Mouse (Mus musculus): ENCODE results near the gene Mettl18.
A peak's percentile ranks its signal among the peaks of the same experiment; 100 is the strongest.
"Not testable (repeated sequence)": the region's sequence is repeated elsewhere in the genome, so short reads cannot be mapped to it uniquely, and the experiment has no call there.

Mettl18 gene

DNA sequence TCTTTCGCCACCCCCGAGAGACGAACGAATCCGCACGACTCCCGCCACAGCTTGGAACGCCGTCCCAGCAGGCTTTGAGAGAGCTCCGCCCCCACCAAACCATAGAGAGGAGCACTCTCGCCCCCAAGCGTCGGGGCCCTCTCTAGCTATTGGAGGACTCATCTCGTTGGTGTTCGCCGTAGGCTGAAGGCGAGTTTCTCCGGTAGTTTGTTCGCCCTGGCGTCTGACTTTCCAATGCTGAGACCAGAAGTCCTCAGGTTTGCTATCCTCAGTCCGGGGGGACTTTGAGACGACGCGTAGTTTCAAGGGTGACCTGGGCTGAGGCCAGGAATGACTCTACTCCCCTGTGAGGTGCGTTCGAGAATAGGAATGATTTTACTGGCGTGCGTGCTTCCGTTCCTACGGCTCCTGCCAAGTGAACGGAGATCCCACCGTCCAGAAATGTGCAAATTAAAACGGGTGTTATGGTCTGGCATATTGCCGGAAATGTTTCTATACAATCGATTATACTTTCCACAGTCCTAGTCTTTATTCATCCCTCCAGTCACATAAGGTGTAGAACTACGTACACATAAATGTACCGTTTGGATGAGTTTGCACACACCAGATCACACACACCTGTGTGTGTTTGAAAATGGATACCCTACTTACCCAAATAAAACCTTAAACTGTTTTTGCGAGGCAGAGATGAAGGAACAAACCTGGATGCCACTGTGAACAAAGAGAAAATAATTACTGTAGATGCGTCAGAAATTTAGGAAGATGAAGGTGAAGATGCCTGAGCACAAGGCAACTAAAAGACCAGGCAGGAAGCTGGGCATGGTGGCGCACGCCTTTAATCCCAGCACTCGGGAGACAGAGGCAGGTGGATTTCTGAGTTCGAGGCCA, at the start of gene Mettl18, which contains the start of gene BC055324:
Gene Mettl18, plus strand, starts transcription at position 169 of the 888 bp plus-strand sequence.
Gene BC055324, minus strand, starts transcription at position 76 of the 888 bp plus-strand sequence.
- peak; percentile 90 to 91 for DNase-seq (ENCODE audit: low spot score in 2 of 2)

DNA sequence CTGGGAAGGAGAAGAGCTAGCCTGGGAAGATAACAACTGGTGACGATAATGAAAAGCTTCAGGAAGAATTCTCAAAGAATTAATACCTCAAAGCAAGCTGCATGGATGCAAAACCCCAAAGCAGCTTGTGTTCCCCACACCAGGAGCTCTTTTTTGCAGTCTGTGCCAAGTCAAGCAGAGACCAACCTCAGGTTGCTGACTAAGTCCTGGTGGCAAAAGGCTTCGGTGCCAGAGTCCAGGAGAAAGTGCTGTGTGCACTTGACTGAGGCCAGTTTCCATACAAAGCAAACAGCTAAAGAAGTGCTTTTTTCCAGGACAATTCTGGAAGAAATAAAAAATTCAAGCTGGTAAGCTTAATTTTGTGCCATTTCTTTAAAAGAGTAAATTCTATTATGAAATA, 41.3 kb upstream of the Mettl18 start:
- no peak for DNase-seq (ENCODE audit: low spot score in 2 of 2)

DNA sequence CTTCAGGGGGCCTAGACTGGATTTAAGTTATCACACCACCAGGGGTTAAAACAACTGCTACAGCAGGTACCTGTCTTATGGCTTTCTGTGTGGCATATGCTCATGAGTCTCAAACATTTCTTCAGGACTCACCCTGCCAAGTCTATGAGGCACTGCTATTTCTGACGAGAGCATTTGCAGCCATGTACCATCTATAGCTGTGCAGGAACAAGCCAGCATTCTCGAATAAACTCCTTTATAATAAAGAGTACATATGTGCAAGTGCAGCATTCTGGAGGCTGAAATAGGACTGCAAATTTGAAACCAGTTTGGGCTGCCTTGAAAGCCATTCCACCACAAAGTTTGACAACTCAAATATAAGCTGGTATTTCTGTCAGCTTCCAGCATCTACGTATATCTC, 36.7 kb upstream of the Mettl18 start:
- DNase-seq (ENCODE audit: low spot score in 2 of 2): no peak

DNA sequence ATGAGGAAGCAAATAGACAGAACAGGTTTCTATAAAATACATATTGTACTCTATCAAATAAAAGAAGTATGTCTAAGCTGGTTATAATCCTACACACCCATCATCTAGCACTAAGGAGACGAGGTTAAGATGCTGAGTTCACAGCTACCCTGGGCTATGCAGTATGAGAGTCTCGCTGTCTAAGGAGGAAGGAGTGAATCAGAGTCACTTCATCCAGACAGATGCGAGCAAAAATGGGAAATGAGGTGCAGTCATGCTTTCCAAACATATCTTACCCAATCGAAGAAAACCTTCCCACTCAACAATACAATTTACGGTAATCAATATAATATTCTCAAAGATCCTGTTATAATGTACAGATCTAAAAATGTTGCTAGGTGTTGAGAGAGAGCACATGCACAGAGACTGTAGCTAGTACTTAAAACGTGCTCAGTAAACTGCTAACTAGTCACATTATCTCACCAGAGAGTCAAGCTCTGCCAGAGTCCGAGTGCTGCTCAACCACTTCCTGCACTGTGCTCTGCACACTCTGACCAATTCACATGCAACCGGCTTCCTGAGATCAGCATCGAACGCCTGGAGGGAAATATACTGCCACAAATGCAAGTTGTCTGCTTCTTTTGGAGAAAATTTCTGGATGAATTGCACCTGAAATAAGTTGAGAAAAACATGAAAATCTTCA, 30.5 kb upstream of the Mettl18 start:
- DNase-seq (ENCODE audit: low spot score in 2 of 2): peak; percentile 18 to 25

DNA sequence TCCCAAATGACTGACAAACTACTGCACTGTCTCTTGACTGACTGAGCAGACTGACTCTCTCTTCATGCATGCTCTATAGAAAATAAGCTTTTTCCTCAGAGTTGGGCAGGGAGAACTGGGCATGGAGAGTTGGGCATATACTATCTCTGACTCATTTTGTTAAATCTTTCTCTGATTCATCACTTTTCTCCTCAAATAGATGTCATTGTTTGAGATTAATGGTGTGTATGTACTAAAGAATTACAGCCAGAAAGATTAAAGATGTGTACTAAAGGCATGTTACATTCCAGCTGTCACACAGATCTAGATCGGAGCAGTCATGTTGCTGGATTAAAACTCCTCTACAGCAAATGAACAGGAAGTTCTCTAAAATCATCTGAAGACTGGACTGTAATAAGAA, 20.2 kb upstream of the Mettl18 start:
- DNase-seq (ENCODE audit: low spot score in 2 of 2): no peak

- DNase-seq (ENCODE audit: low spot score in 2 of 2): no peak
Measured at GRCm38 (mm10) chr1:163975088-163975487, 19.6 kb upstream of the Mettl18 start.

GRCm38 (mm10) chr1:163976515-163976914, 18.2 kb upstream of the Mettl18 start:
- no peak for DNase-seq (ENCODE audit: low spot score in 2 of 2)

DNA sequence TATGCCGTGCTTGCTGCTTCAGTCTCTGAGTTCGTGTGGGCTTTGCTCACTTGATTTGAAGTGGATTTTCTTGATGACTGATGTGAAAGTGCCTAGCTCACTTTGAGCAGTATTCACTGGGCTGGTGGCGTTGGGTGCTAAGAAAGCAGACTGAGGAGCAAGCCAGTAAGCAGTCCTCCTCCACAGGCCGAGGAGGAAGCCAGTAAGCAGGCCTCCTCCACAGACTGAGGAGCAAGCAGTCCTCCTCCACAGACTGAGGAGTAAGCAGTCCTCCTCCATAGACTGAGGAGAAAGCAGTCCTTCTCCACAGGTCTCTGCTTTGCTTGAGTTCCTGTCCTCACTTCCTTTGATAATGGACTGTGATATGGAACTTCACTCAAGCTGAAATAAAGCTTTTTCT, 2.3 kb upstream of the Mettl18 start:
- DNase-seq (ENCODE audit: low spot score in 2 of 2): no peak

- no peak for DNase-seq (ENCODE audit: low spot score in 2 of 2)
Measured at GRCm38 (mm10) chr1:163994173-163994720, 442 bp upstream of the Mettl18 start.

- DNase-seq (ENCODE audit: low spot score in 2 of 2): no peak
Measured at GRCm38 (mm10) chr1:163995609-163995913, 872 bp downstream of the Mettl18 start.

DNA sequence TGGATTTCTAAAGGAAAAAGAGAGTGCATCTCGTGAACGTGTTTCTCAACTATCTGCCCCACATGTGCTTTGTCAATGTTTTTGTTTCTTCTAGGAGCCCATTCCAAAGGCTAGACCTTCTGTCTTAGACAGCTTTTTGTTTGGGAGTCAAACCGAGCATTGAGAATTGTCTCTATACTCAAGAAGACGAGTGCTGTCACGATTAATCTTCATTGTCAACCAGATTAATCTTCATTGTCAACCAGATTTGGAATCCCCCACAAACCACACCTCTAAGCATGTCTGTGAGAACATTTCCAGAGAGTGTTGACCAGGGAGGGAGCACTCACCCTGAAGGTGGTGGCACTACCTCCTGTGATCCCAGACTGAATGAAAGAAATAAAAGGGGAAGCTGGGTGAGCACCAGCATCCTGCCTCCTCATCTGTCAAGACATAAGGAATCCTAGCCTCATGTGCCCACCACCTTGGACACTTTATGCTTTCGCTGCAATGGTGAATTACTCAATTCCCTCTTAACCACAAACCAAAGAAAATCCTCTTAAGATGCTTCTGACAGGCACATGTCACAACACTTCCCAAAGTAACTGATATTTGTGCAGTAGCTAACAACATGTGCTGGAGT, 7.3 kb downstream of the Mettl18 start:
- DNase-seq (ENCODE audit: low spot score in 2 of 2): no peak

GRCm38 (mm10) chr1:164004311-164004710, 9.6 kb downstream of the Mettl18 start:
- DNase-seq (ENCODE audit: low spot score in 2 of 2): no peak

DNA sequence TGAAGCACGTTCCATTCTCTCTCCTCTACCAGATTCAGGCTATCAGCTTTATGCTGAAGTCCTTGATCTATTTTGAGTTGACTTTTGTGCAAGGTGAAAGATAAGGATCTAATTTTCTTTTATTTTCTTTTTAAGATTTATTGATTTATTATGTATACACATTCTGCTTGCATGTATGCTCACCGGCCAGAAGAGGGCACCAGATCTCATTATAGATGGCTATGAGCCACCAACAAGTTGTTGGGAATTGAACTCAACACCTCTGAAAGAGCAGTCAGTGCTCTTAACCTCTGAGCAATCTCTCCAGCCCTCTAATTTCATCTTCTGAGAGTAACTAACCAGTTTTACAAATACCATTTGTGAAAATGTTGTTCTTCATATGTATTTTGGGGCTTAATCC, 14.5 kb downstream of the Mettl18 start:
- peak; percentile 27 to 59 for DNase-seq (ENCODE audit: low spot score in 2 of 2)

DNA sequence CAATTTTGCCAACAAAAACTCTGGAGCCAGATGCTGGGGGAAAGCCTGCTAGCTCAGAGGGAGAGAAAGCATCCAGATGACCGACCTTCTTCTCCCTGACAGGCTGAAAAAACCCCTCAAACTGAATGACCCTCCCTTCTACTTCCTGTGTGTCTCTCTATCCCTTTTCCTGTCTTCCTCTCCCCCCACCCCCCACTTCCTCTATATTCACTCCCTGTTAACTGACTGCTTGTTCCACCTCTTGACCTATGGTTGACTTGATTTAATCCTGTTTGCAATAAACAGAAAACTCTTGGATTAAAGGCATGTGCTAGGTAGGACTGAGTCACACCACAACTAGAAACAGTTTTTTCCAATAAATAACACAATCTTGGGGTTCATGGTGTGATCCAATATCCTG, 19.9 kb downstream of the Mettl18 start:
- no peak for DNase-seq (ENCODE audit: low spot score in 2 of 2)

DNA sequence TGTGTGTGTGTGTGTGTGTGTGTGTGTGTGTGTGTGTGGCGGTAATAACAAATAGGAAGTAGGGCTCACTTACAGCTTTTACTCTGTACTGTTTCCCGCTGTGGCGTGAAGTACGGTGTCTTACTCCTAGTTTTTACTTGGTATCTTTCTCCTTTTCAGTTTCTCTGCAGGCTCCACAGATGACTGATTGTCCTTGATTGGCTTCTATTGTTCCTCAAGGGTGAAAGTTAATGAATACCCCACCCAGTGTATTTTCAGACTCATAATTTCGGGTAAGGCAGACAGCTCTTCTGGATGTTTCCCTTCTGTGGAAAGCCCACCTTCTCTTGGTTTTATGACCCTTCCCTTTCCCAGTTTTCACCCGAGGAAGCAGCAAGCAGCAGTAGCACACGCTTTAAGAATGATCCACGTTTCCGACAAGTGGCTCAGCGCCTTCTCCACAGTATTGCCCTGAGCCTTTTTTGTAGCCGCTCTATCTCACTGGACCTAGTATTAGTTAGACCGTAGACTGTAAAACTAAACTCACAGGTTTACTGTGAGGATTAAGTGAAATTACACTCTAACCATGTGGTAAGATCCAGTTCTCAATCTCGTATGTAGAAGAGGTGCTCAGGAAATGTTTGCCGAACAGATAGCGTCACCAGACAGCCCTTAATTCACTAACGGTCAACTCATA, 23.7 kb downstream of the Mettl18 start:
- no peak for DNase-seq (ENCODE audit: low spot score in 2 of 2)

DNA sequence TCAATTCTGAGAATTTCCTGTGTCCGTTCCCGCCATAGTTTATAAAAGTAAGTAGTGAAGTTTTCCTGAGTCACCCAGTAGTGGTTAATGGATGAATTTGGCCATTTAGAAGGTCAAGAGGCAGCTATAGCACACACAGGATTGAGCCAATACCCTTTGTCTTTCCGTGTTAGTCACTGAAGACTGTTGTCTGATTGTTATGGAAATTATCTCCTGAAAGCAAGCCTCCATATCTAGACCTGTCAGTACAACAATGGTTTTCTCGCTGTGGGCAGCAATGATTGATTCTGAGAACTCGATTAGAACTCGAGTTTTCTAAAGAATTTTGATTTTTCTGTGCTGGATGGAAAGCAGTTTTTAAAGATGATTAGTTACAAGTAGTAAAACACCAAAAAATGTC, 25.1 kb downstream of the Mettl18 start:
- no peak for DNase-seq (ENCODE audit: low spot score in 2 of 2)

DNA sequence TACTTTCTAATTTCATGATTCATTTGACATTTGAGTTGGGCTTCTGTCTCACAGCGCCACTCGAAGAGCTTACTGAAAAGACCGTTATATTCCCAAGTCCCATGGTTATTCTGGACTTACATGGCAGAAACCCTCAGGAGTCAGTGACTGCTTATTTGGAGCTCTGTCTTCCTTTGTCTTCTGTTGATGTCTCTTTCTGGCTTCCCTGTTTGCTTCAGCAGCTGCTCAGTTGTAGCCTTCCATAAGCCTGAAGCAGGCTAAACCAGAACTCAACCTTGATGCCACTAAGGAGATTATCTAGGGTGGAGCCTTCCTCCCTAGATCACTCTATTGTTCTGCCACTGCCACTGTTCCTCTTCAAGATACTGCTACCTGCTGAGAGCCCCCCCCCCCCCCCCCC, 26.1 kb downstream of the Mettl18 start:
- DNase-seq (ENCODE audit: low spot score in 2 of 2): not testable (repeated sequence)

DNA sequence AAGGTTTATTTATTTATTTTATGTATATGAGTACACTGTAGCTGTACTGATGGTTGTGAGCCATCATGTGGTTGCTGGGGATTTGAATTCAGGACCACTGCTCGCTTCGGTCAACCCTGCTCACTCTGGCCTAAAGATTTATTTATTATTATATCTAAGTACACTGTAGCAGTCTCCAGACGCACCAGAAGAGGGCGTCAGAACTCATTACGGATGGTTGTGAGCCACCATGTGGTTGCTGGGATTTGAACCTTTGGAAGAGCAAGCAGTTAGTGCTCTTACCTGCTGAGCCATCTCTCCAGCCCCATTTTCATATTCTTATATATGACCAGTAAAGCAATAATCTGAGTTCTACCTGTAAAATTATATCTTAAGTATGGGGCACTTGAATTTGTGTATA, 27.4 kb downstream of the Mettl18 start:
- not testable (repeated sequence) for DNase-seq (ENCODE audit: low spot score in 2 of 2)

GRCm38 (mm10) chr1:164025685-164026084, 31.0 kb downstream of the Mettl18 start:
- no peak for DNase-seq (ENCODE audit: low spot score in 2 of 2)

GRCm38 (mm10) chr1:164027416-164027815, 32.7 kb downstream of the Mettl18 start:
- peak; percentile 16 to 26 for DNase-seq (ENCODE audit: low spot score in 2 of 2)

- DNase-seq (ENCODE audit: low spot score in 2 of 2): no peak
Measured at GRCm38 (mm10) chr1:164040385-164041135, 45.9 kb downstream of the Mettl18 start.
